Mouse (Mus musculus) embryonic fibroblast, embryonic 13.5 days (primary cell): ENCODE results near the gene Mrpl53.

ENCODE experiments used
- CTCF ChIP-seq: IDR thresholded peaks from 2 replicates; pipeline ENCODE4 v1.5.1; 2011; ENCODE audit warnings: mild to moderate bottlenecking, control low read depth, low read length, moderate library complexity, borderline replicate concordance; ENCODE audit not compliant: insufficient read depth
- POLR2A ChIP-seq: IDR thresholded peaks from 2 replicates; pipeline ENCODE4 v1.6.1; 2011; ENCODE audit warnings: low read depth, mild to moderate bottlenecking, control low read depth, low read length, moderate library complexity

DNA sequence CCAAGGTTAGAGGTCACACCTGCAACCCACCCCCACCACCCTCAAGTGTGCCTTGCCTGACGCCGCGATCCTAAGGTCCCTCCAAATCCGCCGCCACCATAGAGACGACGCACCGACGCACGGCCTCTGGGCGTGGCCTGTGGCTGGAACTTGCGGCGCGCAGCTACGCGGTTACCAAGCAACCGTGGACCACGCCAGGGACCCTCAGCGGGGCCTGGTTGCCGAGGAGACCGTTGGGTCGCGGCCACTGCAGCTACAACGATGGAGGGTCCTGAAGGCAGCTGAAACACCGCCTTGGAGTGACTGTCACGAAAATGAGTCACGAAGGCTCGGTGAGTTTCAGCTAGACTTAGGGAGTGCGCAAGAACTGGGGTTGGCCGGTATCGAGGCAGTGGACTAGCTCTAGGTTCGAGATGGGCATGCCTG, 47.4 kb downstream of the Mrpl53 start, which contains the start of the genes Wdr54 and 1700003E16Rik:
- TF ChIP-seq POLR2A, result peak; percentile 67
- TF ChIP-seq CTCF, result no peak
